Mouse (Mus musculus) ES-Bruce4 (cell line): ENCODE measurements around the gene Fhdc1.

Source experiments
- CTCF ChIP-seq: IDR thresholded peaks from one replicate; pipeline ENCODE4 v1.8.1; 2011; ENCODE audit warnings: low read depth, low read length
- EP300 ChIP-seq: IDR thresholded peaks from 2 replicates; pipeline ENCODE4 v1.6.1; 2011; ENCODE audit warnings: low read depth, low read length; ENCODE audit not compliant: insufficient read depth
- POLR2A ChIP-seq: IDR thresholded peaks from one replicate; pipeline ENCODE4 v1.8.1; 2011; ENCODE audit warnings: low read length; ENCODE audit not compliant: insufficient read depth

GRCm38 (mm10) chr3:84455733-84456417 is 24.4 kb downstream of the Fhdc1 start:
- no peak for TF ChIP-seq EP300
- TF ChIP-seq CTCF: no peak
- no peak for TF ChIP-seq POLR2A
